Mouse (Mus musculus): ENCODE results near the gene Fam160a1.

The Fam160a1 gene

DNA sequence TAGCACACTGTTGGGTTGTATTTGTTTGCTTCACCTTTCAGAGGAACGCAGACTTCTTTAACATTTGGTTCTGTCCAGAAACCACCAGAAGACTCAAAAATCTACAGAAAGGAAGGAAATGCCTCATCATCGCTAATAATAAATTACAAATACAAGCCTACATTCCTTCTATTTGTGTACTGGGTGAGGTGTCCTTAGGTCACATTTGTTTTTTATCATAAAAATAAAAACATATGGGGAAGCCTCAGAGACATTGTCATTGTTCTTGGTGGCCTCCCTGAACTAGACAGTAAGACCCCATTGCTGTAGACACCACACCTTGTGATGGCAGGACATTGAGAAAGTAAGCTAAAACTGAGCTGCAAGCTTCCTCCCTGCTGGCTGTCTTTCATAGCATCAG is at the start of gene Fam160a1:
TSS of gene Fam160a1 (minus strand) at position 101 of the 400 bp plus-strand sequence.
- no peak for DNase-seq (ENCODE audit: low read depth)

DNA sequence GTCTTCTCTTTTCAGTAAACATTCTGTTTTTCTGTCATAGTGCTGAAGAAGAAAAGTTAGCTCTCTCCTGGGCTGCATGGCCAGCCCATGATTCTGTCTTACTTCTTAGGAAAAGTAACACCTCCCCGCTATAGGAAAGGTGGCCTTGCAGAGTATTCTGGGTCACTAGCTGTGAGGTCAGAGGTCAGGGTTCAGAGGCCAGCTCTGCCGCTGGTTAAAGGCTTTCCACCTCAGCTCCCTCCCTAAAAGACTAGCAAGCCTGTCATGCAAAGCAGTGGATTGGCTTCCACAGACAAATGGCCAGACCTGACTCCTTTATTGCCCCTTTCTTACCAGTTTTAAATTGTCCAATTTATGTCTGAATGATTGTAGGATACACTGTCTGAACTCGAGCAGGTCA is 46.9 kb upstream of the Fam160a1 start:
- no peak for DNase-seq (ENCODE audit: low read depth)

DNA sequence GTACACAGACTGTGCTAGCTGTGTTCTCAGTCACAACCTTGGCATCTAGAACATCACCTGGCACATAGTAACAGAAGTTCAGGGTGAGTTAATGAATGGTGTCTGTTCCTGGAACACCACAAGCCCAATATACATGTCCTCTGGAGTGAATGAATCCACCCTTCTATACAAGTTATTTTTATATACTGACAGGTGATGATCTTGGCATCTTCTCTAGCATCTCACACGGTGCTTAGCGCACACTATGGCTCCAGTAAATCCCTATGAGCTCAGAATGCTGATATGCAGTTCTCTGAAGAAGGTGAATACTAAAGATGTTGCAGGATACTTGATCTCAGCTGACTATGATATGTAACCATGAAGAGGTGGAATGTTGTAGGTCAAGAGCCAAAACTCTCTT is 45.8 kb upstream of the Fam160a1 start:
- DNase-seq (ENCODE audit: low read depth): no peak

DNA sequence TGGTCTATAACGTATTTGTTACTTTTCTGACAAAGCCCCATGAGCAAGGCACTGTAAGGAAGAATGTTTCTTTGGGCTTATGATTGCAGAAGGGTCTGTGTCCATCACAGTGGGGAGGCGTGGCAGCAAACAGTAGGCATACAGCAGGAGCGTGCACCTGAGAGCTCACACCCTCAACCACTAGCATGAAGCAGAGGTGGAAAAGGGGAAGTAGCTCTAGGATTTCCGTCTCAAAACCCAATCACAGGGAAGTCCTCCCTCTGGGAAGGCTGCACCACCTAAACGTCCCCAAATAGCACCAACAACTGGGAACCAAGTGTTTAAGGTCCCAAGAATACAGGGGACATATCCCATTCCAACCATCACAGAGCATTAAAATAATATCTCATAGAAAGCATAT is 43.9 kb upstream of the Fam160a1 start:
- DNase-seq (ENCODE audit: low read depth): no peak

DNA sequence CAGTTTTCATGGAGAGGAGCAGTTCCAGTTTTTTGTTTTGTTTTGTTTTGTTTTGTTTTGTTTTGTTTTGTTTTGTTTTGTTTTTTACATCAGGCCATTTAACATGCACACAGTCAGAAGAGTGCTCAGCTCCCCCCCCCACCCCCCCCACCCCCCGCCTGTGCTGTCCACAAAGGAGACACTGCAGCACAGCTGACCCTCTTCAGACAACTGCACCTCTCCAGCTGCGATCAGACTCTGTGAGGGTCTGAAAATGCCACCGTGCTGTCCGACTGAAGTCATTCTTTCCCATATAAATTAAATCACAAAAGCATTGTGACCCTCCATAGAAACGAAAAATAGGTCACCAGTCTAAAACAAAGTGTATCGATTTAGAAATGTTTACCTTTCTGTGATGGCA is 42.2 kb upstream of the Fam160a1 start:
- DNase-seq (ENCODE audit: low read depth): no peak

DNA sequence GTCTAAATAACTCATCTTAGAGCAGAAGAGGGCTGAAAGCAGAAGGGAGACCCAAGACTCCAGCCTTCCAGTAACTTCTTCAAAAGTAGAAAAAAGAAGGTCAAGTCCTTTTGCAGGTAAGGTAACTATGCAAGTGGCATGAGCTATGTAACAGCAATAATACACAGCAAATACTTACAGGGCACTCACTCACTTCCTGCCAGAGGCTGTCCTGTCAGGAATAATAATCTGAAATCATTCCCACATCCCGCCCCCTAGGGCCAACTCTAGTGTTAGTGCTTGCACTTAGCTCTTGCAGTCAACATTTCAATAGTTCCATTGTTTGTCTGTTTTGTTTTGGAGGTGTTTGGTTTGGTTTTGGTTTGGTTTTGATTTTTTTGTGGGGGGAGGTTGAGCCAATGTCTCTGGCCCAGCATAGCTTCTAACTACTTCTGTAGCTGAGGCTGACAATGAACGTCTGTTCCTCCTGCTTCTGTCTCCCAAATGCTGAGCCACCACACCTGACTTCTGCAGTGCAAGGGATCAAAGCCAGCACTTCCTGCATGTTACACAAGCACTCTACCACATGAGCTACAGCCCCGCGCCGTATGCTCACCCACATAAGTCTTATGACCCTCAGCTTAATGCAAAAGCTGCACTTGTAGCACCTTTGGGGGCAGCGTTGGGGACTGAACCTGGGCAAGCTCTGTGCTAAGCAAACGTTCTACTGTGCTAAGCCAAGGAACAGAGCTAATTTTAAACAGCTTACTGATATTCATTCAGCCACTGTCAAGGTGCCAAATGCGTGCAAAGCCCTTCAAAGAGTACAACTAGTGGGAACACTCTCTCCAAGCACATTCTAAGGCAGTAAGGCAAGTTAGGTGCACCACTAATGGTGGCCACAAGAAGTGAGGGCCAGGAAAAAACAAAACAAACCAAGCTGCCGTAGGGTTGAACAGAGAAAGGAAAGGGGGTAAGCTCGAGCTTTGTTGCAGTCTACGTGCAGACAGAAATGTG is 41.3 kb upstream of the Fam160a1 start:
- DNase-seq (ENCODE audit: low read depth): no peak

DNA sequence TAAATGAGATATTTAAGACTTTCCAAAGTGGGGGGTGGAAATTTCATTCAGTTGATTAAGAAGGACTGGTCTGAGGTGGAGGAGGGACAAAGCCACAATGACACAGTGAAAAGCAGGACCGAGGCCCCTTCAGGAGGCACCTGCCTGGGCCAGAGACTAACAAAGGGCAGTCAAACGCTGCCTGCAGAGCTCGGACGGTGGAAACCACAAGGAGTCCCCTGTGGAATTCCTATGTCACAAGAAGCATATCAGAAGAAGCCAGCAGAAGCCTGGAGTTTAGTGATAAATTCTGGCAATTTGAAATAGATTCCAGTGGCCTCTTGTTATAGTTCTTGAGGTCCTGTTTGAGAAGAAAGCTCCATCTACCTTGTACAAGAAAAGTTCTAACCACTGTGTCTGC is 40.0 kb upstream of the Fam160a1 start:
- no peak for DNase-seq (ENCODE audit: low read depth)

DNA sequence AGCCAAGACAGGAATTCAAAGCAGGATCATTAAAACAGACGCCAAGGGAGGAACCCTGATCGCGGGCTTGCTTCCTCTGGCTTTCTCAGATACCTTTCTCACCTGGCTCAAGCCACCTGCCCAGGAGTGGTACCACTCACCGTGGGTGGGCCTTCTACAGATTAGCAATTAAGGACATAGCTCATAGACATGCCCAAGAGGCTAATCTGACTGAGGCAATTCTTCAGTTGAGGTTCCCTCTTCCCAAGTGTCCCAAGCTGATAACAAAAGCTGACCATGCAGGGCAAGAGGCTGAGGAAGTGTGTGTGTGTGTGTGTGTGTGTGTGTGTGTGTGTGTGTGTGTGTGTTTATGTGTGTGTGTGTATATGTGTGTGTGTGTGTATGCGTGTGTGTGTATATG is 38.9 kb upstream of the Fam160a1 start:
- DNase-seq (ENCODE audit: low read depth): no peak

DNA sequence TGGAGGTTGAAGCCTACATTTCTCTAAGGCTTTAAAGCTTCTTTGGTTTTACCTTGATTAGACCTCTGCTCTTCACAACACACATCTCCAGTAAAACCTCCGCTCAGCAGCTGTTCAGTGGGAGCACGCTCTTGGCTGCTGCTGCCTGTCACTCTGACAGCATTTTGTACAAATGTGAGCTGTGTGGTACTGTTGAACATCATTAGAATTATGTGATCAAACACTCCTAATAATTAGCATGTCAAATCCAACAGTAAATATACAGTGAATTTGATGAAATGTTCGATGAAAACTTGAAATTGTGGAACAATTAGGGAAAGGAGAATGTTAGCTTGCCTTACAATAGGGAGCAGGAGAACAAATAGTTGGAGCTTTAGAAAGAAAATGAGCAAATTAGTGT is 38.0 kb upstream of the Fam160a1 start:
- DNase-seq (ENCODE audit: low read depth): no peak

DNA sequence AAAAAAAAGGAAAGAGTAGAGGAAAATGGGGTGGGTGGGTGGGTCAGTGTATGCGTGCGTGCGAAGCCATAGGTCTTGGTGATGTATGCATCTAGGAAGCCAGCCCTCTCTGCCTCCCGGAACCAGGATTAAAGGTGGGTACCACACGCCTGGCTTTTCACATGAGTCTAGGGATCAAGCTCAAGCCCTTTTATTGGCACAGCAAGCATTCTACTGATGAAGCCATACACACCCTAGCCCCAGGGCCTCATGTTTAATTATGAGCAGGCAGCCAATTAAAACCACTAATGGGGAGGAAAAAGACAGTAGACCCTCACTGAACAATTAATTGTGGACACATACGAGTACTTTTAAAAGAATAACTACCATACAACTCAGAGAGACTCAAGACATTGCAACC is 37.1 kb upstream of the Fam160a1 start:
- no peak for DNase-seq (ENCODE audit: low read depth)

DNA sequence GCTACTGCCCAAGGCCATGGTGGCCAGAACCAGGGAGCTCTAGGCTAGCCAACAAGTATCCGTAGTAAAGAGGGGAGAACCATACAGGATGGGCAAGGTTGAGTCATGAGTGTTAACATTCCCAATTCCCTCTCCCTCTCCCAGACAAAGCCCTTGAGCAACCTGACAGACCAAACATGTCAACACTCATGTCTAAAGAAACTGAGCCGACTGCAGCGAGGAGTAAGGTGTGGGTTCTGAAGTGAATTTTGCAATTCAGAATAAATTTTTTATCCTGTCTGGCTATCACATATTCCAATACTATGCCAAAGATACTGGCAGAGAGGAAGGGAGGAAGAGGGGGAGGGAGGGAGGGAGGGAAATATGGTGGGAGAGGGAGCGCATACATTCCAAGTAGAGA is 36.6 kb upstream of the Fam160a1 start:
- DNase-seq (ENCODE audit: low read depth): no peak

DNA sequence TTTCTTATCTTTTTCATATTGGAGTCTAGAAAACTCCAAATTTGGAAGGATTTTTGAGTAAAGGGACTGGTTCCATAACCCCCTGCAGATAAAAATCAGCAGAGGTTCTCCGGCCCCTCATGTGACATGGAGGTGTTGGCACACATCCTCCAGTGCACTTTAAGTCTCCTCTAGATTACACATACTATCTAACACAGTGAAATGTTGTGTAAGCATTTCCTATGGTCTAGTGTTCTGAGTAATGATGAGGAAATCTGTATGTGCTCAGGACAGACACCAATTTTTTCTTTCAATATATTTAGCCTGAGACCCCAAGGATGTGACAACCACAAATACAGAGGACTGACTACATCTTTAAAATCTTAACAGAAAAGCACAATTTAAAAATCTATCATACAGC is 33.0 kb upstream of the Fam160a1 start:
- DNase-seq (ENCODE audit: low read depth): no peak

DNA sequence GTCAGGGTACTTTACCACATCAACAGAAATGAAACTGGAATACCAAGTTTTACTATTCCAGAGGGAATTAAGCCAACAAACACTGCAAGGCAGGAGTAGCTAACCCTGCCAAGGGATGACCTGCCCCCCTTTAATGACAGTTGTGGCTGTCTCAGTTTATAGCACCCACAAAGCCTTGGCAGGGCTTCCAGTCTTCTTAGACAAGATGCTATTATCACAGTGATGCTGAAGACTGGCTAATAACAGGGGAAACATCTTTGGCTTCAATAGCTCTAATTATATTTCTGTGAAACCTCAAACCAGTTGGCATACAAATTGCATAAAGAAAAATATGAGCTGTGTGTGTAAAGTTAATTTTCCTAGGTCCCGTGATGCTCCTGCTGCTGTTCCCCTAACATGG is 29.2 kb upstream of the Fam160a1 start:
- DNase-seq (ENCODE audit: low read depth): no peak

DNA sequence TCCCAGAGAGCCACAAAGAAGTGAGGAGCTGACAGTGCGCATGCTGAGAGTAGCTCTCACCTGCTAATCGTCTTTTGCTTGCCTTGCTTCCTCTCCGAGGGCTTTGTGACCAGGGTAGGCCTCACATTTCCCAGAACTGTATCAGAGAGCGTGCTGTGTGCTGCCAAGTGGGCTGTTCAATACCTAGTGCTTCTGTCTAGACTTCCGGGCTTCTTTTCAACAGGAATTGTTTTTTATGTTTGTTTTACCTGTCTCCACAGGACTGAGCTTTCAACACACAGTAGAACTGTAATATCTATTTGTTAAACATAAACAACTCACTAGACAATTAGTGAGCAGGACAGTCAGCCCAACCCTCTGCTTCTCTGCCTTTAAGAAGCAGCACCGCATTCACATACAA is 28.2 kb upstream of the Fam160a1 start:
- DNase-seq (ENCODE audit: low read depth): no peak

DNA sequence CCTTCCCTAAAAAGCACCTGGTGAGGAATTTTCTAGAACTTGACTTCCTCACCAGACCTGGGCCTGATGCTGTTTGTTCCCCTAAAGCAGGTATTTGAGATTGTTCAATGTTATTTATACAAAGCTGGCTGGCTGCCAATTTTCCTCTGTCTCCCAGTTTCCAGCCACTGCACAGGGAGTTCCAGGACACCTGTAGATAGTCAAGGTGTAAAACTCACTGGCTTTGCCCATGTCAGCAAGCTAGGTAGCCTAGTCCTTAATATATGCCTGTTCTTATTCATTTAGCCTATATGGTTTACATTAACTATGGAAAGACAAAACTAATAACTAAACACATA is 25.8 kb upstream of the Fam160a1 start:
- no peak for DNase-seq (ENCODE audit: low read depth)

DNA sequence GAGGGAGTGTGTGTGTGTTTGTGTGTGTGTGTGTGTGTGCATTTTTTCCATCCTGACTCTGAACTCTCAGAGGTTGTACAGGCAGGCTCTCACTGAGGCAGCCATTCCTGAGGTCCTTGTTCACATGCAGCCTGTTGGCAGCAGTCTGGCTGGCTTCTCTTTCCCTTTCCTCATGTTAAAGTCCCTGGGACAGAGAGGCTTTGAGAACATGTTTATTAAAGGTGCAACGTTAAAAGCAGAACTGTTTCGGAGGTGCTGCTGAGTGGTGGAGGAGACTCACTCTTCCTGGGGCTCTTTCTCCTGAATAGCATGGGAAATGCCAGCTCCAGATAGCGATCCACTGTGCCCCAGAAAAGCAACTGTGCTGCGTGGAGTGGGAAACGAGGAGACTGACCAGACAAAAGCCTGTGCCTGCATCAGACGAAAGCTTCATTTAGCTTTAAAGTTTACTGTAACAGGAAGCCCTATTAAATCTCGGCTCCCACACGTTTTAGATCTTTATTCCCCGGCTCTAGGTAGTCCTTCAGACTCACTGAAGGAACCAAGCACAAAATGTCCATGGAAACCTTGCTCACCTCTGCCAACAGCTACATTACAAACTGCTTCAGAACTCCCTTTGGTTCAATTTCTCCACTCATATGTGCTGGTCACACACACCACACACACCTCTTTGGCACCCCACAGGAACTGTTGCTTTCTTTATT is 25.2 kb upstream of the Fam160a1 start:
- DNase-seq (ENCODE audit: low read depth): no peak

DNA sequence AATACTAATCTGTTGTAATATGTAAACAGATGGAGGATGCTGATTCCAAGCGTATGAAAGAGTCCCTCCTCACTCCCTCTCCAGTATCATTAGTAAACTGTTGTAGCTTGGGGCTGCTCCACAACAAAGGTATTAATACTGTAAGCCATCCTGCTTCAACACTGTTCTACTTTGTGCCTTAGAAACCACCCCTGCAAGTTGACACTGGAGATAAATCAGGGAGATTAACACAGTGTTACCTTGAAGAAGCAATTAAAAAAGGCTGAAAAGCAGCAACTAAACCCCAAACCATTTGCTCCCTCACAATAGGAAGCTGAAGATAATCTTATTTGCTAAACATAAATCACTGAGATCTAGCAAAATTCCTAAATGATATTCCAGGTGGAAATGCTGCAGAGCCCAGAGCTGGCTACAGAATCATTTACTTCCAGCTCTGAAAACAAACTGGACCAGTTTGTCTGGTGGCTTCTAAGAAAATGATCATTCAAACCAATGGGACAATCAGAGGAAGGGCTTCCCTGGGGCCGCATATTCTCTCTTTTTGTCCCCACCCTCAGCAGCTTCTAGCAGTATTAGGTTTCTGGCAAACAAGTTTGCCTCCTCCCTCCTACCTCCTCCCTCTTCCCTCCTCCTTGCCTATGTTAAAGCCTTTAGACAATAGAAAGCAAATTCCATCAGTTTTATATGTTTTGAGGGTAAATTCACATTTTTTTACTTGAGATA is 24.5 kb upstream of the Fam160a1 start:
- DNase-seq (ENCODE audit: low read depth): no peak

DNA sequence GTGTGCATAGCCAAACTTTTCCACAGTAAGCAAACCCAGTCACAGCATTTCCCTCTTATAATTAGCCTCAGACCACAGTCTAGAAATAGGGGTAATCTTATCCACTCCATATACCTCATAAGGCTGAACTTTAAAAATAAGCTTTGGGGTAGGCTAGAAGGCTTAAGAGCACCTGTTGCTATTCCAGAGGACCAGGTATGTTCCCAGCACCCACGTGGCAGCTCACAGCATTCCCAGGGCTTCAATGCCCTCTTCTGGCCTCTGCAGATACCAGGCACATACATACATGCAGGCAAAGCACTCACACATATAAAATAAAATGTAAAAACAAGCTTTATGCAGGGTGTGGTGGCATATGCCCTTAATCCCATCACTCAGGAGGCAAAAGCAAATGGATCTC is 16.5 kb upstream of the Fam160a1 start:
- no peak for DNase-seq (ENCODE audit: low read depth)

DNA sequence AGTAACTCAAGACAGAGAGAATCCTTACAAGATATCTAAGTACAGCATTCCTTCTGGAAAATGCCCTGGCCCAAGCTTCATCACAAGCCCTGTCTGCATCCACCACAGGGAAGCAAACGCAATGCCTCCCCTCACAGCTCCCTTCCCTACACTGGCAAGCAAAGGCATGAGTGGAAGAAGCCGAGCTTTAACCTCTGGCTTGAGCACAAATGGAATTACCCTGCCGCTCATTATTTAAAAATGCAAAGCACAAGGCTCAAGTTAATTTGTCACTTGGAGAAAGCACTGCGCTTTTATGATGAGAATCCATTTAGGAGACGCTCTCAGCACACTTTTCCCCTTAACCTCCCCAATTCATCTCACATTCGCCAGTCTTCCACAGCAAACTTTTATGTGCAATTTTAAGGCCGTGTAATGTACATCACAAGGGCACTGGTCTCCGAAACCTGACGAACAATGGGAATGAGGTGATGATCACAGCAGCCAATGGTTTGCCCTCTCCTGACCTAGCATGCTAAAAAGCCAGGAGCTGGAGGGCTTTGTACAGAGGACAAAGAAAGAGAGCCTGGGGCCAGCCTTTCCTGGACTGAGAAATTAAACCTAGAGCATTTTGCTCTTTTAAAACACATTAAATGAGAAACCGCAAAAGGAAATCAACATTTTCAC is 15.5 kb upstream of the Fam160a1 start:
- DNase-seq (ENCODE audit: low read depth): no peak

DNA sequence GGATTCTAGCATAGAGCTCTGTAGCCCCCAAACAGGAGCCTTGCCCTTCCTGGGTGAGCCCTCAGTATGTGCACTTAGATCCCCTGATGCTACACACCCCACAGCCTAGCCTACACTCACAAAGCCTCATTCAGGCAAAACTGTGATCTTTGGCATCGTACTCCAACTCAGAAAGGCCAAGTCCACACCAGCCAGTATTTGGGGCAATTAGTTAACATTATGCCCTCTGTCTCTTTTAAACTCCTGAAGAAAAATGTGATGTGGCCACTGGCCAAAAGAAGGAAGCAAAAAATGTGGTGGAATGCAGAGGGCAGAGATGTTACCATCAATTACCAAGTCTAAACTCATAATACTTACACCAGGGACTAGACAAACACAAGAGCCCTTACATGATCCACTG is 14.7 kb upstream of the Fam160a1 start:
- no peak for DNase-seq (ENCODE audit: low read depth)

DNA sequence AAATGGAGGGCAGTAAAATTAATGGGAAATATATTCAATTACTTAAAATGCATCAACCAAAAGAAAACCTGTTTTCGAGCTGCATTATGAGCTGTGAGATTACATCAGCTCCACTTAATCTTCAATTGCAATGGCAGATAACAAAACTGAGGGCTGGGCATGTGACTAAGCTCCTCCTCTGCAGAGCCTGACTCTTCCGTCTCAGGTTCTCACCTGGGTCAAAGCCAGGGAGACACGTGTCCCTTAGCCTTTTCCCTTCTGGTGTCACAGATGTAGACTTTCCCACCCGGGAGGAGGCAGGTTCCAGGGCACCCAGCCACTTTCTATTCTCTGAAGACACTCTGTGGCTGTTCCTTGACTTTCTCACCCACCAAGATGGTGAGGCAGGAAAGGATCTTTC is 12.0 kb upstream of the Fam160a1 start:
- DNase-seq (ENCODE audit: low read depth): no peak

DNA sequence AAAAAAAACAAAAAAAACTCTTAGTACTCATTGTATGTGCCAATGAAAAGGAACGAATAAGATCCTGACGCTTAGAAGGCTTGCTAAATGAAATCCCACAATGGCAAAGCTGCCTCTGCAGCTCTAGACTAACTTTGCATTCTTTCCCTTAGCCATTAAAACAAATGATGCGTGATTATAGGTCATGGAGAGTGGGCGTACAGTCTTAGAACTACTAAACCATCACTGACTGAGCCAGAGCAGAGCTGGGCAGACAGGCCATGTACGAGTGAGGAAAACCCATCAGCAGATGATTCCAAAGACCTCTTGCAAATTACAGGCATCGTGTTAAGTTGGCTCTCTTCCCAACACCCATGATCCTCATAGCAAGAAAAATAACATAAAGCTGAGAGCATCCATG is 10.7 kb upstream of the Fam160a1 start:
- no peak for DNase-seq (ENCODE audit: low read depth)
